Mouse (Mus musculus): ENCODE measurements at regions not wholly inside any gene's neighbourhood (a gene's known extent, or its start where the extent isn't known, plus 50 kb on each side); places are given as distances from the start of the nearest gene placed in this dataset.

DNA sequence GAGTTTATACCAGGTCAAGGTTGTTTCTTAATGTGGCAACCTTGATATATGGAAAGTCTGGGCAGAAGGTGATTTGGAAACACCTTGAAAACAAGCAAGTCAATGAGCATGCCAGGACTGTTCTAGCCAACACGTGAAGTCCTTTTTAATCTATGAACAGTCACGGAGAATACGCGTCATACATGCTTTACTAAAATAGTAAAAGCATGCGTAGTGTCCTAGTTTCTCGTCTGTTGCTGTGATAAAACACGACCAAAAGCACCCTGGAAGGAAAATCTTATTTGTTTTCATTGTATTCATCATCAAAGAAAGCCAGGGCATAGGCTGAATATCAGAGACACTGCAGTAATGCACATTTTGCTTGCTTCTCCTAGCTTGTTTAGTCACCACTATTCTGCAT lies 575.2 kb downstream of the Basp1 start:
- TF ChIP-seq CTCF (IDR thresholded peaks at IDR 0.05; ENCODE audit: low read depth) (no peak), EP300 (IDR thresholded peaks at IDR 0.05; ENCODE audit: low read depth) (no peak)
